Mouse (Mus musculus): Measurements from ENCODE around the gene Inpp5d. TPM values are rescaled to one million over a fixed set of nuclear protein-coding genes. Genes with fewer than 3 reads are reported as not detected.

Gene Inpp5d
- polyA plus RNA-seq, 1 experiment: 18.2 TPM

DNA sequence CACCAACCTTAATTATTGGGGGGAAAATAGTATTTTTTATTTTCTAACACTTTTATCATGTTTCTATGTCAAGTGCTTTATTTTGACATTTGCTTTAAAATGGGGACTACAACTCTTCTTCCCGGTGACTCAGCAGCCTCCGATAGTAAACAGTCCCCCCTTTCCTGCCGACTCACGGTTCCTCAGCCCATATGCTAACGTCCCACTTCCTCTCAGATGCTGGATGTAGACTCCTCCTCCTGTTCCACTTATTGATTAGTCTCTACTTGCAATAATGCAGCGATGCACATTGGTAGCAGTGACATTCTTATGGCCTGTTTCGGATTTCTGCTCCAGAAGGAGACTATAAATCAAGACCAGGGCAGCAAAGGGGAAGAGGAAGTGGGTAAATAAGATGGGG, 28.5 kb downstream of the Inpp5d start:
- no peaks in the 10 kb centered on the region for H3K4me1 ChIP-seq (ENCODE audit: control insufficient read depth, insufficient read depth, low read length)
- no peak for TF ChIP-seq CTCF (IDR thresholded peaks at IDR 0.05; ENCODE audit: extremely low read depth, insufficient read depth, low read length)
- TF ChIP-seq POLR2A (IDR thresholded peaks at IDR 0.05; ENCODE audit: extremely low read depth, insufficient read depth, low read length): no peak
- 0 out of 2 replicates have a peak overlapping the region, but pooled peaks have one; percentile 37 for H3K27ac ChIP-seq (ENCODE audit: insufficient read depth, low read length)
- no peak overlapping the region for H3K4me3 ChIP-seq (ENCODE audit: insufficient read depth, low read length)

DNA sequence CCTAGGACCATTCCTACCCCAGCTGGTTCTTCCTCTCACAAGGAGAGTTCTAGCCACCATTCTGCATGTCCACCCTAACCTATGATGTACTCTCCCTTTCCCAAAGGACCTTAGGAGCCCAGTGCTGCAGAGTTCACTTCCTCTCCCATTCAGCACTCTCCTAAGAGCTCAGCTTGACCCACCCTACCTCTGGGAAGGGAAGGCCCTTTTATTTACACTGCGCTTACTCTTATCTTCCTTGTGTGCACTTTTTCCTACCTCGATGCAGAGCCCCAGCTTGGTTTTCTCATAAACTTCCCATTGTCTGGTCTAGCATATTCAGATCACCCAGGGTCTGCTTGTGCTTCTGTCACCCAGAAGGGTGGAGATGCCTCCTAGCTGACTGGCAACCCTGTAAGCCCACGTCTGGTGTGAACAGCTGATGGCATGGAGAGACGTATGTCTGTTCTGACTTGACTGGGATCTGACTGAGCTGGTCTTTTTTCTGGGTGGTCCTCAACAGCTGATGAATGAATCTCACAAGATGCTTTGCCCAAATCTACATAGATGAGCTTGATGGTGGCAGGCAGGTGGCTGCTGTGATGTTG, 29.2 kb downstream of the Inpp5d start:
- no peak overlapping the region for H3K27ac ChIP-seq (ENCODE audit: insufficient read depth, low read length)
- TF ChIP-seq CTCF (IDR thresholded peaks at IDR 0.05; ENCODE audit: extremely low read depth, insufficient read depth, low read length): no peak
- no peak for TF ChIP-seq POLR2A (IDR thresholded peaks at IDR 0.05; ENCODE audit: extremely low read depth, insufficient read depth, low read length)
- no peaks in the 10 kb centered on the region for H3K4me1 ChIP-seq (ENCODE audit: control insufficient read depth, insufficient read depth, low read length)
- H3K4me3 ChIP-seq (ENCODE audit: insufficient read depth, low read length): no peak overlapping the region

DNA sequence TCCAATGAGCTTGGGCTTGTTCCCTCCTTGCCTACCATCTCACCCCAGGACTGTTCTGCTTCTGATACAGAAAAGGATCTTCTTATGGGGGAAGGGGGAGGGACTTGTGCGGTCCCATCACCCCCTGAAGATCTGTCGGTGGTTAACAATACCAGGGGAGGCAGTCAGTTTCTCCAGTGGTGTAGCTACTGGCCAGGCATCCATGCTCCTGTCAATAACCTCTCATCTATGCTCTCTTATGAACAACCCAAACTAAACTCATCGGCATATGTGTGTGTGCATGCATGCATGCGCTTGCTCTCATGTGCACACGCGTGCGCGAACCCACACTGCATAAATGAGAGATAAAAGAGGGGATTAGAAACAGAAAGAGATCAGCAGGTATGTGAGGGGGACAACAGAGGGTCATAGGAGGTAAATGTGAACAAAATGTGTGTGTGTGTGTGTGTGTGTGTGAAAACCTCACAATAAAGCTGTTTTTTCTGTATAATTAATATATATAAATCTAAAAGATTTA, 29.9 kb downstream of the Inpp5d start:
- TF ChIP-seq CTCF (IDR thresholded peaks at IDR 0.05; ENCODE audit: extremely low read depth, insufficient read depth, low read length) (no peak), POLR2A (IDR thresholded peaks at IDR 0.05; ENCODE audit: extremely low read depth, insufficient read depth, low read length) (no peak)
- no peaks in the 10 kb centered on the region for H3K4me1 ChIP-seq (ENCODE audit: control insufficient read depth, insufficient read depth, low read length)
- no peak overlapping the region for H3K4me3 ChIP-seq (ENCODE audit: insufficient read depth, low read length)
- peak overlapping the region; percentile 33; the same call in 1 of the 2 replicates for H3K27ac ChIP-seq (ENCODE audit: insufficient read depth, low read length)

DNA sequence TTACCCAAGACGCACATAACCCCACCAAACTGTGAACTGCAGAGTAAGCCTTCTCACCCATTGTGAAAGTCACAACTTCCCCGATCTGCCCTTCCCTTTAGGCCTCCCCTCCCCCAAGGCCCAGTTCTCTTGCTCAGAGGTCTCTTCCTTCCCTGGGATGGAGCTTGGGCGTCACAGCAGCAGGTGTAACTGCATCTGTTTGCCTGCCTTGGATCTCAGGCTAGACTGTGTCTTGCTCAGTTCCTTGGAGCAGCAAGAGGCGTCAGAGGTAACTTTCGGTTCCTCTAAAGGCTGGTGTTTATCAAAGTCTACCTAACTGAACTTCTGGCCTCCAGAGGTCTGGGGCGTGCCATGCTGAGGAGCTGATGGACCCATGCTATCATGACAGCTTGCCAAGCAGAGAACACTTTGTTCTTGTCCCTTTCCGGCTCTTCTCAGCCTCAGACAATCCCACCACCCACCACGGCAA, 30.5 kb downstream of the Inpp5d start:
- no peak overlapping the region for H3K4me3 ChIP-seq (ENCODE audit: insufficient read depth, low read length)
- no peaks in the 10 kb centered on the region for H3K4me1 ChIP-seq (ENCODE audit: control insufficient read depth, insufficient read depth, low read length)
- TF ChIP-seq CTCF (IDR thresholded peaks at IDR 0.05; ENCODE audit: extremely low read depth, insufficient read depth, low read length) (no peak), POLR2A (IDR thresholded peaks at IDR 0.05; ENCODE audit: extremely low read depth, insufficient read depth, low read length) (no peak)
- H3K27ac ChIP-seq (ENCODE audit: insufficient read depth, low read length): no peak overlapping the region

DNA sequence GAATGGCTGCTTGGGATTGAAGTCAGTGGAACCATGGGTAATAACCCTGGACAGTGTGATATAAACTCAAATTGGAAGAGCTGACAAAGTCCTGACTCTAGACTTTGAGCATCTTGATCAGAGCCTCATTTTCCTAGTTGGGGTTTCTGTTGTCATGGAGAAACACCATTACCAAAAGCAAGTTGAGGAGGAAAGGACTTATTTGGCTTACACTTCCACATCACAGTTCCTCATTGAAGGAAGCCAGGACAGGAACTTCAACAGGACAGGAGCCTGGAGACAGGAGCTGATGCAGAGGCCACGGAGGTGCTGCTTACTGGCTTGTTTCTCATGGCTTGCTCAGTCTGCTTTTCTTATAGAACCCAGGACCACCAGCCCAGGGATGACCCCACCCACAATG, 31.3 kb downstream of the Inpp5d start:
- Histone ChIP-seq H3K4me1 (ENCODE audit: control insufficient read depth, insufficient read depth, low read length) (no peaks in the 10 kb centered on the region), H3K27ac (ENCODE audit: insufficient read depth, low read length) (no peak overlapping the region), H3K4me3 (ENCODE audit: insufficient read depth, low read length) (no peak overlapping the region)
- TF ChIP-seq CTCF (IDR thresholded peaks at IDR 0.05; ENCODE audit: extremely low read depth, insufficient read depth, low read length) (no peak), POLR2A (IDR thresholded peaks at IDR 0.05; ENCODE audit: extremely low read depth, insufficient read depth, low read length) (no peak)

DNA sequence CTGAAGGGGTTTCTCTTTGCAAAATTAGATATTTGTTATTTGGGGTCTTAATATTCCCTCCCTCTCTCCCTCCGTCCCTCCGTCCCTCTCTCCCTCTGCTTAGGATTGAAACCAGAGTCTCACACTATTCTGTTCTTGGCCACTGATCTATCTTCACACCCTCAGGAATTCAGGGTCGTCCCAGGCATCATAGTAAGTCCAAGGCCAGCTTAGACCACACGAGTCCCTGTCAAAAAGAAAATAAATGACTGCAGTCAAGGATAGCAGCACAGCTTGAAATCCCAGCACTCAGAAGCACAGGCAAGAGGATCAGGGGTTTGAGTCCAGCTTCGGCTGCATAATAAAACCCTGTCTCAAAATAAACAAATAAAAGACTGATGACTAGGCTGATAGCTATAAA, 35.0 kb downstream of the Inpp5d start:
- Histone ChIP-seq H3K27ac (ENCODE audit: insufficient read depth, low read length) (no peak overlapping the region), H3K4me1 (ENCODE audit: control insufficient read depth, insufficient read depth, low read length) (peaks cover 3% of the 10 kb centered on the region), H3K4me3 (ENCODE audit: insufficient read depth, low read length) (no peak overlapping the region)
- no peak for TF ChIP-seq POLR2A (IDR thresholded peaks at IDR 0.05; ENCODE audit: extremely low read depth, insufficient read depth, low read length)
- no peak for TF ChIP-seq CTCF (IDR thresholded peaks at IDR 0.05; ENCODE audit: extremely low read depth, insufficient read depth, low read length)

DNA sequence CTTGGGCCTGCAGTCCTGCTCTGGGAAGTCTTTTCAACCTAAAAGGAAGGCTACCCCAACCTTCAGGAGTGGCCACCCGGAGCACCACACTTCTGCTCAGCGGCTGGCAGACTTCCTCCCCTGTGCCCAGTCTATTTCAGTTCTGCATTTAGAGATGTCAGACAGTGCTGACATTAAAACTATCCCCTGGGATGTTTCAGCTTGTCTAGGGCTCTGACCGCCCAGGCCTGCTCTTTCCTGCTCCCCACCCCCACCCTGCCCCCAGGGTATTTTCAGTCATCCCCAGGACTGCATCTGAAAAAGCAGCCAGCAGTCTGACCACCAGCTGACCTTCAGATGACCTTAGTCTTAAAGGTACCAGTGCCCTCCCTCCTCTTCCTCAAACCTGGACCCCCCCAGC, 38.0 kb downstream of the Inpp5d start:
- peak overlapping the region; percentile 78; the same call in 1 of the 2 replicates for H3K27ac ChIP-seq (ENCODE audit: insufficient read depth, low read length)
- TF ChIP-seq POLR2A (IDR thresholded peaks at IDR 0.05; ENCODE audit: extremely low read depth, insufficient read depth, low read length) (no peak), CTCF (IDR thresholded peaks at IDR 0.05; ENCODE audit: extremely low read depth, insufficient read depth, low read length) (no peak)
- H3K4me3 ChIP-seq (ENCODE audit: insufficient read depth, low read length): no peak overlapping the region

DNA sequence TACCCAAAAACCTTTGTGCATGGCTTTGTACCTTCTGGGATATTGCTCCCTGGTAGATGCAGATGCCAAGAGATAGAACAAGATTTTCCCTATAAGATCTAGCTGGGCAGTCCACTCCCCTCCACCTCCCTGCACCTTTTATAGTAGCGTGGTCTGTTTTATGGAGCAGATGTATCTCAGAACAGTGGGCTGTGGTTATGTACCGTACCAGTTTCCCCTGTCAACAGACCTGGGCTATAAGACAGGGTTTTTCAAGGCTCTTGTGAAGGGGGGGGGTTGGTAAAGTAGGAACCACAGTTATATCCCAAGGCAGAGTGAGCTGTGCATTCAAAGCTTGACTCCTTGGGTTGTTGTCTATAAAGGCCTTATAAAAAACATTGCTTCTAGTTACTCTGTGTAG, 38.4 kb downstream of the Inpp5d start:
- Histone ChIP-seq H3K4me1 (ENCODE audit: control insufficient read depth, insufficient read depth, low read length) (peaks cover 3% of the 10 kb centered on the region), H3K27ac (ENCODE audit: insufficient read depth, low read length) (peak overlapping the region; percentile 78; the same call in 1 of the 2 replicates), H3K4me3 (ENCODE audit: insufficient read depth, low read length) (no peak overlapping the region)
- no peak for TF ChIP-seq POLR2A (IDR thresholded peaks at IDR 0.05; ENCODE audit: extremely low read depth, insufficient read depth, low read length)
- TF ChIP-seq CTCF (IDR thresholded peaks at IDR 0.05; ENCODE audit: extremely low read depth, insufficient read depth, low read length): no peak

More for the DNA sequence above, 38.0 kb downstream of the Inpp5d start:
- peaks cover 3% of the 10 kb centered on the region for H3K4me1 ChIP-seq (ENCODE audit: control insufficient read depth, insufficient read depth, low read length)

DNA sequence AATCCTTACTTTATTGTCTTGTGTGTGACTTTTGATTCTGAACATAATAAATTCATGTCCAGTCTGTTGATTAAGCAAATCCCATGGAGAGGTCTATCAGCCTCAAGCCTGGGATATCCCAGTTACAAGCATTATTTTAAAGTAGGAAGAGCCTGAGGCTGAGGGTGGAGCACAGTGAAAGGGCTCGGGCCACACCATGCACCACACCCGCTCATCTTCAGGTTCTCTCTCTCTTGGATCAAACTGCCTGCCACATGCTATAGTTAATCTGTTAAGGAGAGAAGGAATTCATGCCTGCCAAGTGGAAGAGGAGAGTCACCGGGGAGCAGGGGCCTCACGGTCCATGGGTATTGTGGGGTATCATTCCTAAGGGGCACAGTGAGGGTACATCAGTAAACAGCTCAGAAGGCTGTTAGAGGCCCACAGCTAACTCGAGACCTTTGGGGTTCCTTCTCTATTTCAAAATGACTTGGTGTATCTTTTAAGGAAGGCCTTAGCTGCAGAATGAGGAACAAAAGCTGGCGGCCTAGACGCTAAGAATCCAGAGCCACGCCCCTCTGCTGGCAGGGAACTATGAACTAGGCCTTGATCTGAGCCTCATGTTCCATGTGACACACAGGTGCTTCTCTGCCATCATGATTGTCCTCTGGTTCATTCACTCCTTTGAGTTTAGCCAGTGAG, 39.0 kb downstream of the Inpp5d start:
- H3K27ac ChIP-seq (ENCODE audit: insufficient read depth, low read length): peak overlapping the region; percentile 55; the same call in 1 of the 2 replicates
- no peak for TF ChIP-seq CTCF (IDR thresholded peaks at IDR 0.05; ENCODE audit: extremely low read depth, insufficient read depth, low read length)
- no peak for TF ChIP-seq POLR2A (IDR thresholded peaks at IDR 0.05; ENCODE audit: extremely low read depth, insufficient read depth, low read length)
- H3K4me3 ChIP-seq (ENCODE audit: insufficient read depth, low read length): no peak overlapping the region
- peaks cover 3% of the 10 kb centered on the region for H3K4me1 ChIP-seq (ENCODE audit: control insufficient read depth, insufficient read depth, low read length)

DNA sequence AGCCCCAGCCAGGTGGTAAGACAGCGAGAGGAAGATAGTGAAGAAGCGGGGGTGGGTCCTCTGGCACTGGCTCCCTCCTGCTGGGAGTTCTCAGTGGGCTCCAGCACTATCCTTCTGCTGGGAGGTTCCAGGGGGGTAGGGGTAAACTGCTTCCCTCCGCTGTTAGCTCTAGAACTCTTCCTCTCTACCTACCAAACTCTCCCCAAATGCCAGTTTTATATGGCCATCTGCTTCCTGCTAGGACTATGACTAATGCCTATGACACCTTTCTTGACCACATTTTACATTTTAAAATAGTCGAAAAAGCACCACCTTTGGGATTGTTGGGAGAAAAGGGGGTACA, 39.5 kb downstream of the Inpp5d start:
- Histone ChIP-seq H3K27ac (ENCODE audit: insufficient read depth, low read length) (0 out of 2 replicates have a peak overlapping the region, but pooled peaks have one; percentile 55), H3K4me3 (ENCODE audit: insufficient read depth, low read length) (no peak overlapping the region), H3K4me1 (ENCODE audit: control insufficient read depth, insufficient read depth, low read length) (peaks cover 3% of the 10 kb centered on the region)
- no peak for TF ChIP-seq CTCF (IDR thresholded peaks at IDR 0.05; ENCODE audit: extremely low read depth, insufficient read depth, low read length)
- no peak for TF ChIP-seq POLR2A (IDR thresholded peaks at IDR 0.05; ENCODE audit: extremely low read depth, insufficient read depth, low read length)
